Mouse (Mus musculus): ENCODE results near the gene Mpped2. TPM values are rescaled to one million over a fixed set of nuclear protein-coding genes. Genes with fewer than 3 reads are reported as not detected.

Mpped2 gene
- polyA plus RNA-seq, 2 experiments from 2014 or later = not detected

GRCm38 (mm10) chr2:106857711-106858110 is 164.6 kb downstream of the Mpped2 start:
- ATAC-seq = no peak

- no peak for ATAC-seq
Measured at GRCm38 (mm10) chr2:106860856-106861679, 168.0 kb downstream of the Mpped2 start.

- ATAC-seq = no peak
Measured at GRCm38 (mm10) chr2:106863050-106863653, 170.1 kb downstream of the Mpped2 start.

- no peak for ATAC-seq
Measured at GRCm38 (mm10) chr2:106865148-106865786, 172.2 kb downstream of the Mpped2 start.

GRCm38 (mm10) chr2:106866303-106866702 is 173.2 kb downstream of the Mpped2 start:
- ATAC-seq = no peak

- no peak for ATAC-seq
Measured at GRCm38 (mm10) chr2:106870886-106871285, 177.8 kb downstream of the Mpped2 start.

GRCm38 (mm10) chr2:106873166-106873565 is 180.1 kb downstream of the Mpped2 start:
- no peak for ATAC-seq

- no peak for ATAC-seq
Measured at GRCm38 (mm10) chr2:106883390-106883789, 190.3 kb downstream of the Mpped2 start.

- no peak for ATAC-seq
Measured at GRCm38 (mm10) chr2:106888174-106888573, 195.1 kb downstream of the Mpped2 start.

GRCm38 (mm10) chr2:106889297-106890000 is 196.4 kb downstream of the Mpped2 start:
- ATAC-seq = no peak

GRCm38 (mm10) chr2:106893376-106893775 is 200.3 kb downstream of the Mpped2 start:
- ATAC-seq = no peak

- no peak for ATAC-seq
Measured at GRCm38 (mm10) chr2:106895326-106896023, 202.4 kb downstream of the Mpped2 start.

GRCm38 (mm10) chr2:106896024-106896384 is 202.9 kb downstream of the Mpped2 start:
- ATAC-seq = no peak

GRCm38 (mm10) chr2:106911951-106912480 is 218.9 kb downstream of the Mpped2 start:
- ATAC-seq = no peak
